Mouse (Mus musculus) liver, adult 2 months (tissue): ENCODE measurements at regions not wholly inside any gene's neighbourhood (a gene's known extent, or its start where the extent isn't known, plus 50 kb on each side); places are given as distances from the start of the nearest gene placed in this dataset.

Source experiments
- DNase-seq: peaks from one replicate; pipeline ENCODE4 v3.0.0-alpha.2; 2011; ENCODE audit warnings: low read depth, low spot score; ENCODE audit errors: extremely low read depth
- H3K27ac ChIP-seq: fragments of 200-500 bp; replicated peaks from 2 replicates; pipeline ENCODE4 v1.5.1; 2012; ENCODE audit warnings: low read depth, mild to moderate bottlenecking, control low read depth, inconsistent platforms, low read length; ENCODE audit not compliant: insufficient read depth
- H3K27me3 ChIP-seq: fragments of 200-500 bp; 2 replicates; pipeline ENCODE4 v1.6.1; 2012; ENCODE audit warnings: mild to moderate bottlenecking, moderate library complexity, low read length, inconsistent platforms; ENCODE audit not compliant: control insufficient read depth, insufficient read depth
- H3K36me3 ChIP-seq: fragments of 200-500 bp; 2 replicates; pipeline ENCODE4 v1.6.1; 2012; ENCODE audit warnings: low read length, inconsistent platforms; ENCODE audit not compliant: control insufficient read depth, insufficient read depth
- H3K4me1 ChIP-seq: fragments of 200-500 bp; 2 replicates; pipeline ENCODE4 v1.6.1; 2011; ENCODE audit warnings: low read length; ENCODE audit not compliant: control insufficient read depth, insufficient read depth
- H3K4me3 ChIP-seq: fragments of 200-500 bp; 2 replicates; pipeline ENCODE4 v1.5.1; 2011; ENCODE audit warnings: low read depth, mild to moderate bottlenecking, control low read depth, low read length, moderate library complexity; ENCODE audit not compliant: insufficient read depth
- H3K79me2 ChIP-seq: fragments of 200-500 bp; 2 replicates; pipeline ENCODE4 v1.6.1; 2012; ENCODE audit warnings: inconsistent platforms, mild to moderate bottlenecking, low read length, moderate library complexity; ENCODE audit not compliant: control insufficient read depth, insufficient read depth
- H3K9ac ChIP-seq: fragments of 200-500 bp; 2 replicates; pipeline ENCODE4 v1.6.1; 2012; ENCODE audit warnings: low read depth, mild to moderate bottlenecking, control low read depth, inconsistent platforms, low read length
- CTCF ChIP-seq: fragments of 200-500 bp; IDR thresholded peaks from 2 replicates; pipeline ENCODE4 v1.5.1; 2011; ENCODE audit warnings: low read depth, low read length, control low read depth
- POLR2A ChIP-seq: fragments of 200-500 bp; IDR thresholded peaks from 2 replicates; pipeline ENCODE4 v1.6.1; 2011; ENCODE audit warnings: low read length, control low read depth; ENCODE audit not compliant: insufficient read depth; ENCODE audit errors: extremely low read depth
- WGBS: fragments of 180-500 bp; shearing (Covaris S2); methylation state at CpG from one replicate; pipeline ENCODE4 v1.1.7; 2018; 5-methylcytosine and 5-hydroxymethylcytosine counted together

DNA sequence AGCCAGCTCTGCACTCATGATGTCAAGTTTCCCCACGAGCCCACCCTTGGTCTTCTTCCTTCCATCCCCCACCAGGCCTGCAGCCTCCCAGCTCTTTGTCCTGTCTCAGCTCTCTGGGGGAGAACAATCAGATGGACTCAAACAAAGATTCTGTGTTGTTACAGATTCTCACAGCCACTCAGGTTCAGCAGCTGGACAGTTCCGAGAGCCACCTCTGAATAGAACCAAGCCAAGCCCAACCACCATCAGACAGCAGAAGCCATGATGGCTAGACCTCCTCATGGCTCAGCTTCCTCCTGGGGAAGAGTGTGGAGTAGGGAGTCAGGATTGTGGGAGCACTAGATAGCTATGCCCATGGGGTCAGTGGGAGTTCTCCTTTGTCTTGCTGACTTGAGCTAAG, 184.5 kb downstream of the Qk start:
- DNase-seq, result no peak
- no peaks in the 10 kb centered on the region for H3K4me1 ChIP-seq
- no peak for TF ChIP-seq POLR2A
- TF ChIP-seq CTCF, result no peak
- WGBS, result 79% methylated on average over 2 of the region's 2 CpGs
- H3K9ac ChIP-seq, result no peak overlapping the region
- H3K27me3 ChIP-seq, result no peaks in the 10 kb centered on the region
- H3K4me3 ChIP-seq, result no peak overlapping the region
- no peak overlapping the region for H3K27ac ChIP-seq
- no peaks in the 10 kb centered on the region for H3K79me2 ChIP-seq
- no peaks in the 10 kb centered on the region for H3K36me3 ChIP-seq

DNA sequence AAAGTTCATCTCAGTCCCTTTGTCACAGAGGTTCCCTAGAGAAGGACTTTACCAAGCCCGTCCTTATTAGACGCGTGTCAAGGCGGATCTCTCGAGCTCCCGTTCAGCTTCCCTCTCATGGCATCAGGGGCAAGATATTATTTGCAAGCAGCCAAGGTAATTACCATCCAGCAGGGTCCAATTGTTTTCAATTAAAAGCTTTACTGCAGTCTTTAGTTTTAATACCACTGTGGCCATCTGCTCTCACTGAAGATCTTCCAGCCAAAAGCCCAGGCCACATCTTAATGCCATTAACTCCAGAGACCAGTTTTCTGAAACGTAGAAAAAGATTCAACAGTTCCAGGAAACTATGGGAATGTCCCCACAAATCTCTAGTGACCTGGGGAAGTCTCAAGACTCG, 191.1 kb downstream of the Qk start:
- no peak for TF ChIP-seq POLR2A
- TF ChIP-seq CTCF, result no peak
- Histone ChIP-seq H3K27ac (no peak overlapping the region), H3K27me3 (no peaks in the 10 kb centered on the region), H3K4me3 (no peak overlapping the region), H3K4me1 (no peaks in the 10 kb centered on the region), H3K36me3 (no peaks in the 10 kb centered on the region), H3K79me2 (no peaks in the 10 kb centered on the region), H3K9ac (no peak overlapping the region)
- 75% methylated on average over 8 of the region's 8 CpGs for WGBS
- DNase-seq, result no peak

DNA sequence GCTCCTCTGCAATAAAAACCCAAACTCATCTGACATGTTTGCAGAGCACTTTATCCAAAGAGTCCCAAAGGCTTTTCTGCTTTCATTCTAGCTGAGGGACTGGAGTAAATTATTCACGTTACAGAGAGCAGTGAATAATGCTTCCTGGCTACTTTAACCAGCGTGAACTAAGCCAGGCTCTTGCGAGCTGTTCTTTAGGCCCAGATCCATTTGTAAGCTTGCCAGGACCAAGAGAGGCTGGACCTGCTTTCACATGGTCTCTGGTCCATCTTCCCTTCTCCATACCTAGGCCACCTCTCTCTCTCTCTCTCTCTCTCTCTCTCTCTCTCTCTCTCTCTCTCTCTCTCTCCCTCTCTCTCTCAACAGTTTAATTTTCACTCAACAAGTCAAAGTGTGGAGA, 197.2 kb downstream of the Qk start:
- no peak for TF ChIP-seq POLR2A
- TF ChIP-seq CTCF, result no peak
- no peaks in the 10 kb centered on the region for H3K4me1 ChIP-seq
- no peaks in the 10 kb centered on the region for H3K79me2 ChIP-seq
- H3K27me3 ChIP-seq, result no peaks in the 10 kb centered on the region
- DNase-seq, result peak; percentile 1
- no peak overlapping the region for H3K27ac ChIP-seq
- H3K9ac ChIP-seq, result no peak overlapping the region
- WGBS, result 87% methylated on average over 3 of the region's 3 CpGs
- no peak overlapping the region for H3K4me3 ChIP-seq
- H3K36me3 ChIP-seq, result no peaks in the 10 kb centered on the region

DNA sequence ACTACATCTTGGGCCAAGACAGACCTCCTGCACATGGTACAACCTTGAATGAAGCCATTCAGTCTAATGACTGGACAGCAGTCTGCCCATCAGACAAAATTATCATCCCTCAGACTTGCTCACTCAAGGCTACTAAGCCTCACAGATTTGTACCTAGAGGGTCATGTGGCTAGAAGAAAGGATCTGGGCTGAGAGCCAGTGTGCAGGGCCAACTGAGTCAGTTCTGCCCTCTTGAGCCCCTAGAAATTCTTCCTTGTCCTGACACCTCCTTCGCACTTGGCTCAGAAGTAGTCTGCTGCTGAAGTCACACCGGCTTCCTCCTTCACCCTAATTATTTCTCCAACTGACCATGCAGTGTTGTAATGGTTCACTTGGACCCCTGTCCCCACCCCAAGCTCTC, 207.5 kb downstream of the Qk start:
- TF ChIP-seq CTCF (no peak), POLR2A (no peak)
- Histone ChIP-seq H3K79me2 (no peaks in the 10 kb centered on the region), H3K27me3 (no peaks in the 10 kb centered on the region), H3K36me3 (no peaks in the 10 kb centered on the region), H3K9ac (no peak overlapping the region), H3K4me1 (no peaks in the 10 kb centered on the region), H3K4me3 (no peak overlapping the region), H3K27ac (no peak overlapping the region)
- 95% methylated on average over 2 of the region's 2 CpGs for WGBS
- no peak for DNase-seq

DNA sequence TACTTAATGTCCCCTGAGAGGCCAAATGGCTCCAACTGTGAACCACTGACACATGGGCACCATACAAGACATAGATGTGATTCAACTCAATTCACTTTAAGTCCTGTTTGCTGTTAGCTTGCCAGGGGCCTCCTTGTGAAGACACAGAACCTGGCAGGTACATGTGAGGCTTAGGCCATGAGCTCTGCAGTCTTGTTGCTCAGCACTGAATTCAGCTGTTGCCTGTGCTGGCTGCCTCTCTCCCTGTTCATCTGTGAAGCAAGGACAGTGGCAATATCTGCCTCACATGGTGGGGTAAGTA, 209.3 kb downstream of the Qk start:
- Histone ChIP-seq H3K4me1 (no peaks in the 10 kb centered on the region), H3K4me3 (no peak overlapping the region), H3K36me3 (no peaks in the 10 kb centered on the region), H3K27me3 (no peaks in the 10 kb centered on the region), H3K9ac (no peak overlapping the region), H3K79me2 (no peaks in the 10 kb centered on the region), H3K27ac (no peak overlapping the region)
- TF ChIP-seq CTCF (no peak), POLR2A (no peak)
- DNase-seq, result no peak

DNA sequence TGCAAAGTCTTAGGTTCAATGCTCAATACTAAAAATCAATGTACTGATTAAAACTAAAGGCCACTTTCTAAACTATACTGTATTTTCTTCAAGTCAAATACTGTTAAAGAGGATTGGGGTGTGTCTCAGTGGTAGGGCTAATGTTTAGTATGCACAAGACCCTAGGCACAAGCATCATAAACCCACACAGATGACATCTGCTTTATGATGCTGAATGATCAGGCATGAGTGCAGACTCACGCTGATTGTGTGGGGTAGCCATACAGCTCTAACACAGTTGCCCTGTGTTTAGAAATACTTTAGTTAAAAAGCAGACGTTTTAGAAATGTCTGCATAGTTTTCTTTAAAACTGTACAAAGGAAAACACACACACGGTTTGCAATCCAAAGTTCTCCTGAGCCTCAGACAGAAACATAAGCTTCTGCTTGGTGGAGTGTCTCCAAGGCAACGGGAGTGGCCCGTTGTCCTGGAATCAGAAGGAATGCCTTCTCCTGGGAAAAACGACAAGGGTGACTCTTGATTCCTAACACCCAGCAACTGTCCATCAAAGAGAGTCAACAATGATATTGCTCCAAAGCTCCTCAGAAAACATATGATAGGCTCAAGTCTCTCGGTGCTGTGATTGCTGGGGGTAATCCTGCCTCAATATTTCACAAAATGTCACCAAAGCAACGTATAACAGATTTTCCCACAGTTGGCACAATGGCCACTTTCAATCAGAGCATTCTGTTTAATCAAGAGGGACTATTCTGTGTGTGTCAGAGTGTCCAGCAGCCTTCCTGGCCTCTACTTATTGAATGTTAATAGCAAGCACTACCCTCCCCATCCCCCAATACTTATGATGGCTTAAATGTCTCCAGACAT, 209.9 kb downstream of the Qk start:
- Histone ChIP-seq H3K9ac (no peak overlapping the region), H3K4me1 (no peaks in the 10 kb centered on the region), H3K27ac (no peak overlapping the region), H3K27me3 (no peaks in the 10 kb centered on the region), H3K79me2 (no peaks in the 10 kb centered on the region), H3K4me3 (no peak overlapping the region), H3K36me3 (no peaks in the 10 kb centered on the region)
- no peak for TF ChIP-seq CTCF
- TF ChIP-seq POLR2A, result no peak
- 58% methylated on average over 8 of the region's 8 CpGs for WGBS
- no peak for DNase-seq
